Mouse (Mus musculus) myocyte (in vitro differentiated cells): ENCODE data around the gene Tubgcp3. TPM values are rescaled to one million over a fixed set of nuclear protein-coding genes. Genes with fewer than 3 reads are reported as not detected.
"Not testable (repeated sequence)": the region's sequence is repeated elsewhere in the genome, so short reads cannot be mapped to it uniquely, and the experiment has no call there.

ENCODE experiments used
- H3K27me3 ChIP-seq: one replicate; pipeline ENCODE4 v1.6.1; 2011; ENCODE audit not compliant: control insufficient read depth, insufficient read depth, insufficient read length
- H3K36me3 ChIP-seq: one replicate; pipeline ENCODE4 v1.6.1; 2011; ENCODE audit not compliant: control insufficient read depth, insufficient read depth
- H3K4me2 ChIP-seq: one replicate; pipeline ENCODE4 v1.6.1; 2011; ENCODE audit warnings: low read depth, control low read depth
- H3K4me3 ChIP-seq: one replicate; pipeline ENCODE4 v1.5.1; 2011; ENCODE audit warnings: mild to moderate bottlenecking, control low read depth, moderate library complexity
- H3K79me2 ChIP-seq: one replicate; pipeline ENCODE4 v1.6.1; 2011; ENCODE audit not compliant: control insufficient read depth, insufficient read depth
- H3ac ChIP-seq: one replicate; pipeline ENCODE4 v1.6.1; 2011; ENCODE audit not compliant: control insufficient read depth, insufficient read length
- CEBPB ChIP-seq: IDR thresholded peaks from 2 replicates; pipeline ENCODE4 v1.6.1; 2011; ENCODE audit warnings: mild to moderate bottlenecking, moderate library complexity; ENCODE audit not compliant: poor library complexity, insufficient read depth, severe bottlenecking
- E2F4 ChIP-seq: IDR thresholded peaks from one replicate; pipeline ENCODE4 v1.6.1; 2011; ENCODE audit warnings: mild to moderate bottlenecking, control low read depth, moderate library complexity; ENCODE audit not compliant: insufficient read depth
- MAX ChIP-seq: IDR thresholded peaks from one replicate; pipeline ENCODE4 v1.6.1; 2011; ENCODE audit warnings: low read depth, mild to moderate bottlenecking, control low read depth
- MYOD1 ChIP-seq, 3 experiments: IDR thresholded peaks; one replicate each; pipeline ENCODE4 v1.6.1; 2011; ENCODE audit warnings: control low read depth in 2 of 3, low read depth in 2 of 3, mild to moderate bottlenecking in 2 of 3, moderate library complexity in 1 of 3; ENCODE audit not compliant: insufficient read length in 2 of 3, control insufficient read depth in 1 of 3
- MYOG ChIP-seq, 3 experiments: IDR thresholded peaks; one replicate each; pipeline ENCODE4 v1.6.1; 2011; ENCODE audit warnings: control low read depth in 2 of 3, low read depth in 2 of 3, mild to moderate bottlenecking in 2 of 3; ENCODE audit not compliant: insufficient read length in 2 of 3, control insufficient read depth in 1 of 3, insufficient read depth in 1 of 3
- POLR2A ChIP-seq: IDR thresholded peaks from one replicate; pipeline ENCODE4 v1.6.1; 2011; ENCODE audit warnings: low read depth, mild to moderate bottlenecking, control low read depth, moderate library complexity; ENCODE audit not compliant: insufficient read length
- POLR2AphosphoS2 ChIP-seq: IDR thresholded peaks from one replicate; pipeline ENCODE4 v1.6.1; 2011; ENCODE audit warnings: low read depth, control low read depth; ENCODE audit not compliant: insufficient read length
- REST ChIP-seq: IDR thresholded peaks from one replicate; pipeline ENCODE4 v1.6.1; 2011; ENCODE audit warnings: mild to moderate bottlenecking, control low read depth, moderate library complexity; ENCODE audit not compliant: insufficient read depth, insufficient read length
- SRF ChIP-seq: IDR thresholded peaks from one replicate; pipeline ENCODE4 v1.6.1; 2011; ENCODE audit warnings: low read depth; ENCODE audit not compliant: control insufficient read depth, insufficient read length
- TCF12 ChIP-seq: IDR thresholded peaks from one replicate; pipeline ENCODE4 v1.6.1; 2011; ENCODE audit warnings: mild to moderate bottlenecking, control low read depth; ENCODE audit not compliant: poor library complexity, insufficient read depth, severe bottlenecking
- TCF3 ChIP-seq: IDR thresholded peaks from one replicate; pipeline ENCODE4 v1.6.1; 2011; ENCODE audit warnings: low read depth, control low read depth; ENCODE audit not compliant: insufficient read length
- USF1 ChIP-seq: IDR thresholded peaks from one replicate; pipeline ENCODE4 v1.6.1; 2011; ENCODE audit warnings: low read depth, mild to moderate bottlenecking, control low read depth, moderate library complexity
- polyA plus RNA-seq: library from polyadenylated mRNA; unstranded; fragments of >200 nt; fragmentation: generic; extraction: Trizol; gene quantifications from one replicate; pipeline ENCODE4 v1.2.1, GENCODE M21; 2012; ENCODE audit warnings: missing spikeins

The Tubgcp3 gene
- polyA plus RNA-seq, 1 experiment, result 14.0 TPM

GRCm38 (mm10) chr8:12625890-12626289 lies 46.2 kb downstream of the Tubgcp3 start:
- Histone ChIP-seq H3ac (no peak overlapping the region), H3K4me3 (no peak overlapping the region), H3K27me3 (no peaks in the 10 kb centered on the region), H3K79me2 (no peaks in the 10 kb centered on the region), H3K36me3 (peaks cover 16% of the 10 kb centered on the region), H3K4me2 (no peak overlapping the region)
- no peak for TF ChIP-seq POLR2A
- TF ChIP-seq REST, result no peak
- TF ChIP-seq CEBPB, result no peak
- TF ChIP-seq TCF12, result no peak
- no peak for TF ChIP-seq MYOD1 (IDR thresholded peaks at IDR 0.05; ENCODE audit: control insufficient read depth in 1 of 3, insufficient read length in 2 of 3, low read depth in 2 of 3)
- TF ChIP-seq MAX, result no peak
- no peak for TF ChIP-seq MYOG (IDR thresholded peaks at IDR 0.05; ENCODE audit: control insufficient read depth in 1 of 3, insufficient read depth in 1 of 3, insufficient read length in 2 of 3, low read depth in 2 of 3)
- no peak for TF ChIP-seq TCF3
- no peak for TF ChIP-seq USF1
- no peak for TF ChIP-seq SRF
- no peak for TF ChIP-seq E2F4
- TF ChIP-seq POLR2AphosphoS2, result no peak

GRCm38 (mm10) chr8:12621550-12622222 lies 50.4 kb downstream of the Tubgcp3 start:
- H3K4me2 ChIP-seq, result no peak overlapping the region
- H3ac ChIP-seq, result no peak overlapping the region
- no peak overlapping the region for H3K4me3 ChIP-seq
- no peaks in the 10 kb centered on the region for H3K79me2 ChIP-seq
- peaks cover 10% of the 10 kb centered on the region for H3K36me3 ChIP-seq
- H3K27me3 ChIP-seq, result no peaks in the 10 kb centered on the region
- no peak for TF ChIP-seq POLR2A
- no peak for TF ChIP-seq REST
- no peak for TF ChIP-seq MAX
- TF ChIP-seq MYOD1 (IDR thresholded peaks at IDR 0.05; ENCODE audit: control insufficient read depth in 1 of 3, insufficient read length in 2 of 3, low read depth in 2 of 3), result no peak
- no peak for TF ChIP-seq MYOG (IDR thresholded peaks at IDR 0.05; ENCODE audit: control insufficient read depth in 1 of 3, insufficient read depth in 1 of 3, insufficient read length in 2 of 3, low read depth in 2 of 3)
- TF ChIP-seq CEBPB, result no peak
- no peak for TF ChIP-seq USF1
- no peak for TF ChIP-seq TCF3
- no peak for TF ChIP-seq E2F4
- TF ChIP-seq TCF12, result no peak
- TF ChIP-seq POLR2AphosphoS2, result no peak
- TF ChIP-seq SRF, result no peak

- H3K36me3 ChIP-seq, H3K4me2 ChIP-seq, H3K79me2 ChIP-seq, H3K4me3 ChIP-seq, H3K27me3 ChIP-seq, H3ac ChIP-seq: not testable (repeated sequence)
Measured at GRCm38 (mm10) chr8:12617369-12617768, 54.7 kb downstream of the Tubgcp3 start.

- Histone ChIP-seq H3K36me3 (no peaks in the 10 kb centered on the region), H3K4me3 (no peak overlapping the region), H3ac (no peak overlapping the region), H3K4me2 (no peak overlapping the region), H3K79me2 (no peaks in the 10 kb centered on the region), H3K27me3 (no peaks in the 10 kb centered on the region)
- no peak for TF ChIP-seq MYOG (IDR thresholded peaks at IDR 0.05; ENCODE audit: control insufficient read depth in 1 of 3, insufficient read depth in 1 of 3, insufficient read length in 2 of 3, low read depth in 2 of 3)
- TF ChIP-seq TCF3, result no peak
- TF ChIP-seq TCF12, result no peak
- TF ChIP-seq MYOD1 (IDR thresholded peaks at IDR 0.05; ENCODE audit: control insufficient read depth in 1 of 3, insufficient read length in 2 of 3, low read depth in 2 of 3), result no peak
- TF ChIP-seq POLR2A, result no peak
- no peak for TF ChIP-seq USF1
- TF ChIP-seq REST, result no peak
- no peak for TF ChIP-seq SRF
- no peak for TF ChIP-seq MAX
- TF ChIP-seq CEBPB, result no peak
- no peak for TF ChIP-seq E2F4
- TF ChIP-seq POLR2AphosphoS2, result no peak
Measured at GRCm38 (mm10) chr8:12613201-12613600, 58.8 kb downstream of the Tubgcp3 start.

- TF ChIP-seq POLR2AphosphoS2, result no peak
- no peak overlapping the region for H3K4me2 ChIP-seq
- H3K79me2 ChIP-seq, result no peaks in the 10 kb centered on the region
- peaks cover 6% of the 10 kb centered on the region for H3K27me3 ChIP-seq
- H3ac ChIP-seq, result no peak overlapping the region
- no peaks in the 10 kb centered on the region for H3K36me3 ChIP-seq
- no peak overlapping the region for H3K4me3 ChIP-seq
Measured at GRCm38 (mm10) chr8:12609752-12610449, 62.1 kb downstream of the Tubgcp3 start.
